Mouse (Mus musculus) CH12F3 (cell line): ENCODE measurements around the gene Idh3a.

Experiments used
- in situ Hi-C: fragments of 300-500 bp; cut with MboI; formaldehyde crosslinking; loops from 2 replicates; pipeline ENCODE4 v1.14.3; 2020; ENCODE audit warnings: low sequenced_read_pairs

Gene Idh3a

GRCm38 (mm10) chr9:54645530-54645929, 59.4 kb downstream of the Idh3a start:
- in situ Hi-C loops = no loop called here

GRCm38 (mm10) chr9:54646252-54646651, 60.1 kb downstream of the Idh3a start:
- in situ Hi-C loops = no loop called here

GRCm38 (mm10) chr9:54647456-54647855, 61.3 kb downstream of the Idh3a start:
- in situ Hi-C loops = no loop called here

- in situ Hi-C loops = no loop called here
These were observed 63.2 kb downstream of the Idh3a start for GRCm38 (mm10) chr9:54649360-54649759.

GRCm38 (mm10) chr9:54652778-54653177, 66.6 kb downstream of the Idh3a start:
- in situ Hi-C loops = no loop called here
